Mouse (Mus musculus) stomach, embryonic 14.5 days (tissue): Measurements from ENCODE around the gene Vmn1r199. TPM values are rescaled to one million over a fixed set of nuclear protein-coding genes. Genes with fewer than 3 reads are reported as not detected.

ENCODE experiments used
- ATAC-seq: fragments of 200-750 bp; cut with Nextera tagmentation; 2 replicates; pipeline ENCODE4 v1.8.0; 2017; ENCODE audit warnings: low read depth, moderate TSS enrichment; ENCODE audit not compliant: insufficient number of reproducible peaks, insufficient read depth, low FRiP score
- H3K27ac ChIP-seq: fragments of 300-500 bp; sonication (generic); 2 replicates; pipeline ENCODE4 v1.5.1; 2014; ENCODE audit warnings: mild to moderate bottlenecking, low read length, moderate library complexity, mixed read lengths
- H3K27me3 ChIP-seq: fragments of 300-500 bp; sonication (generic); 2 replicates; pipeline ENCODE4 v1.6.1; 2014; ENCODE audit warnings: low read length, control low read depth, mixed read lengths; ENCODE audit not compliant: control insufficient read depth, insufficient read depth
- H3K36me3 ChIP-seq: fragments of 300-500 bp; sonication (generic); 2 replicates; pipeline ENCODE4 v1.6.1; 2014; ENCODE audit warnings: mild to moderate bottlenecking, control low read depth, low read length, moderate library complexity, mixed read lengths; ENCODE audit not compliant: control insufficient read depth, insufficient read depth
- H3K4me1 ChIP-seq: fragments of 300-500 bp; sonication (generic); 2 replicates; pipeline ENCODE4 v1.6.1; 2014; ENCODE audit warnings: low read length, control low read depth, mixed read lengths; ENCODE audit not compliant: control insufficient read depth, insufficient read depth
- H3K4me2 ChIP-seq: fragments of 300-500 bp; sonication (generic); replicated peaks from 2 replicates; pipeline ENCODE4 v1.6.1; 2014; ENCODE audit warnings: low read depth, low read length, control low read depth
- H3K4me3 ChIP-seq: fragments of 300-500 bp; sonication (generic); 2 replicates; pipeline ENCODE4 v1.5.1; 2014; ENCODE audit warnings: low read depth, low read length, control low read depth
- H3K9ac ChIP-seq: fragments of 300-500 bp; sonication (generic); replicated peaks from 2 replicates; pipeline ENCODE4 v1.6.1; 2014; ENCODE audit warnings: low read depth, mild to moderate bottlenecking, control low read depth, low read length, moderate library complexity, mixed read lengths
- H3K9me3 ChIP-seq: fragments of 300-500 bp; sonication (generic); 2 replicates; pipeline ENCODE4 v1.6.1; 2016; ENCODE audit warnings: low read depth, low read length, control low read depth; ENCODE audit not compliant: control insufficient read depth
- WGBS: fragments of 180-500 bp; shearing (Covaris S2); extraction: QIAGEN DNeasy Blood & Tissue Kit; methylation state at CpG from one replicate; pipeline ENCODE4 v1.1.7; 2014; 5-methylcytosine and 5-hydroxymethylcytosine counted together
- polyA plus RNA-seq: library from polyadenylated mRNA; unstranded; fragments of >200 nt; fragmentation: Nextera tagmentation; extraction: Ambion mirVana; gene quantifications from 2 replicates; pipeline ENCODE4 v1.2.1, GENCODE M21; 2014

Gene Vmn1r199
- polyA plus RNA-seq, 1 experiment from 2014 or later, result not detected

DNA sequence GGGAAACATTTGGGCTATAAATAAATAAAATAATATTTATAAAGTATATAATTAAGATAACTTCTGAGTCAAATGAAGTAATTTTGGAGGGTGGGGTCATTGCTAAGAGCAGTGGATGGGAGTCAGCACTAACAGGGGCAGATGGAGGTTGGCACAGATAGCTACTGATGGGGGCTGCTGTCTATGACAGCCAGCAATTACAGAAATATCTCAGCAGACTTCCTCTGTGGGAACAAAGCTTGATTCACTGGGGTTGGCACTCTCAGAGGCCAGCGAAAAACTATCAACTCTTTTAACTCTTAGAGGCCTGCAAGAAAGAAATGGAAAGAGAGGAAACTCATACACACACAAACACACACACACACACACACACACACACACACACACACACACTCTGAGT is 23.4 kb downstream of the Vmn1r199 start:
- no peak for ATAC-seq
- 73% methylated on average over 1 of the region's 1 CpGs for WGBS

More for the DNA sequence above, 23.4 kb downstream of the Vmn1r199 start:
- H3K9ac ChIP-seq, result no peak overlapping the region
- H3K4me2 ChIP-seq, result no peak overlapping the region
- H3K4me3 ChIP-seq, result no peak overlapping the region
- H3K4me1 ChIP-seq, result no peaks in the 10 kb centered on the region
- no peak overlapping the region for H3K27ac ChIP-seq
- no peaks in the 10 kb centered on the region for H3K27me3 ChIP-seq
- peaks cover 5% of the 10 kb centered on the region; the same call in 1 of the 2 replicates for H3K9me3 ChIP-seq
- H3K36me3 ChIP-seq, result no peaks in the 10 kb centered on the region

Other genes with a start within 250 kb of the Vmn1r199 start
- not detected in 2 replicates for gene Vmn1r191, start 195.8 kb upstream of the Vmn1r199 start, polyA plus RNA-seq
- not detected in 2 replicates for gene Vmn1r192, start 188.7 kb upstream of the Vmn1r199 start, polyA plus RNA-seq
- not detected in 2 replicates for gene Vmn1r193, start 156.7 kb upstream of the Vmn1r199 start, polyA plus RNA-seq
- gene Vmn1r194, start 135.6 kb upstream of the Vmn1r199 start, polyA plus RNA-seq, result not detected in 2 replicates
- not detected in 2 replicates for gene Vmn1r195, start 109.3 kb upstream of the Vmn1r199 start, polyA plus RNA-seq
- not detected in 2 replicates for gene Vmn1r196, start 89.9 kb upstream of the Vmn1r199 start, polyA plus RNA-seq
- gene Vmn1r197, start 55.2 kb upstream of the Vmn1r199 start, polyA plus RNA-seq, result not detected in 2 replicates
- not detected in 2 replicates for gene Vmn1r198, start 29.5 kb upstream of the Vmn1r199 start, polyA plus RNA-seq
- not detected in 2 replicates for gene Vmn1r200, start 10.6 kb downstream of the Vmn1r199 start, polyA plus RNA-seq
- not detected in 2 replicates for gene Vmn1r201, start 92.1 kb downstream of the Vmn1r199 start, polyA plus RNA-seq
- not detected in 2 replicates for gene Vmn1r202, start 125.6 kb downstream of the Vmn1r199 start, polyA plus RNA-seq
- not detected in 2 replicates for gene Vmn1r203, start 138.3 kb downstream of the Vmn1r199 start, polyA plus RNA-seq
- gene Vmn1r204, start 173.4 kb downstream of the Vmn1r199 start, polyA plus RNA-seq, result not detected in 2 replicates
- gene Vmn1r205, start 213.2 kb downstream of the Vmn1r199 start, polyA plus RNA-seq, result not detected in 2 replicates
- not detected in 2 replicates for gene Vmn1r206, start 244.4 kb downstream of the Vmn1r199 start, polyA plus RNA-seq